Mouse (Mus musculus) embryonic facial prominence, embryonic 13.5 days (tissue): ENCODE data around the gene Dync1i2. TPM values are rescaled to one million over a fixed set of nuclear protein-coding genes. Genes with fewer than 3 reads are reported as not detected.
A peak's percentile ranks its signal among the peaks of the same experiment; 100 is the strongest.

Experiments used
- ATAC-seq: fragments of 200-750 bp; cut with Nextera tagmentation; 2 replicates; pipeline ENCODE4 v1.8.0; 2017; ENCODE audit warnings: low read depth; ENCODE audit not compliant: insufficient number of reproducible peaks, insufficient read depth, low FRiP score, low TSS enrichment
- H3K27ac ChIP-seq: fragments of 300-500 bp; sonication (generic); 2 replicates; pipeline ENCODE4 v1.5.1; 2015; ENCODE audit warnings: moderate library complexity, mild to moderate bottlenecking, inconsistent platforms
- H3K27me3 ChIP-seq: fragments of 300-500 bp; sonication (generic); 2 replicates; pipeline ENCODE4 v1.6.1; 2015; ENCODE audit warnings: mild to moderate bottlenecking, inconsistent platforms
- H3K36me3 ChIP-seq: fragments of 300-500 bp; sonication (generic); 2 replicates; pipeline ENCODE4 v1.6.1; 2015; ENCODE audit warnings: mild to moderate bottlenecking, inconsistent platforms
- H3K4me1 ChIP-seq: fragments of 300-500 bp; sonication (generic); 2 replicates; pipeline ENCODE4 v1.6.1; 2015; ENCODE audit warnings: inconsistent platforms
- H3K4me2 ChIP-seq: fragments of 300-500 bp; sonication (generic); 2 replicates; pipeline ENCODE4 v1.6.1; 2015; ENCODE audit warnings: moderate library complexity, mild to moderate bottlenecking, inconsistent platforms
- H3K4me3 ChIP-seq: fragments of 300-500 bp; sonication (generic); 2 replicates; pipeline ENCODE4 v1.5.1; 2015; ENCODE audit warnings: mild to moderate bottlenecking, inconsistent platforms
- H3K9ac ChIP-seq: fragments of 300-500 bp; sonication (generic); 2 replicates; pipeline ENCODE4 v1.6.1; 2015; ENCODE audit warnings: mild to moderate bottlenecking, inconsistent platforms
- H3K9me3 ChIP-seq: fragments of 300-500 bp; sonication (generic); 2 replicates; pipeline ENCODE4 v1.6.1; 2016; ENCODE audit warnings: inconsistent platforms
- WGBS: fragments of 180-500 bp; shearing (Covaris S2); methylation state at CpG from one replicate; pipeline ENCODE4 v1.1.7; 2015; ENCODE audit warnings: mixed read lengths; 5-methylcytosine and 5-hydroxymethylcytosine counted together
- polyA plus RNA-seq: library from polyadenylated mRNA; unstranded; fragments of >200 nt; fragmentation: Nextera tagmentation; extraction: Ambion mirVana; gene quantifications from 2 replicates; pipeline ENCODE4 v1.2.1, GENCODE M21; 2015

Dync1i2 gene
- polyA plus RNA-seq, 1 experiment from 2014 or later, result 110 TPM

DNA sequence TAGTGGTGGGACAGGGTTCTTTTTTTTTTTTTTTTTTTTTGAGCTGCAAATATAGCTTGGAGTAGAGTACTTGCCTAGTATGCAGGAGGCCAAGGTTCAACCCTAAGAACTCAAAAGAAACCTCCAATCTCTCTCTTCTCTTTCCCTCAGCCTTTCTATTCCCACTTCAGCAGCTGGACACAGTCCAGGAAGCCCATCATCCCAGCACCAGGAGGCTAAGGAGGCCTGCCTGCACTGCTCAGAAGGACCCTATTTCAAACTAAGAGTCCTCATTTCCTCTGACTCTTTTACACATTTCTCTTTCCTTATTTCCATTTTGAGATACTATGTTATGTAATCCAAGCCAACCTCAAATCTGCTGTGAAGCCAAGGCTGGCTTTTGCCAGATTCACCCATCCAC lies 91.7 kb downstream of the Dync1i2 start:
- Histone ChIP-seq H3K27me3 (no peaks in the 10 kb centered on the region), H3K4me2 (no peak overlapping the region), H3K4me1 (peaks cover 7% of the 10 kb centered on the region; the same call in 1 of the 2 replicates), H3K9ac (no peak overlapping the region), H3K27ac (no peak overlapping the region), H3K9me3 (no peaks in the 10 kb centered on the region), H3K36me3 (peaks cover 5% of the 10 kb centered on the region), H3K4me3 (no peak overlapping the region)
- ATAC-seq, result no peak

DNA sequence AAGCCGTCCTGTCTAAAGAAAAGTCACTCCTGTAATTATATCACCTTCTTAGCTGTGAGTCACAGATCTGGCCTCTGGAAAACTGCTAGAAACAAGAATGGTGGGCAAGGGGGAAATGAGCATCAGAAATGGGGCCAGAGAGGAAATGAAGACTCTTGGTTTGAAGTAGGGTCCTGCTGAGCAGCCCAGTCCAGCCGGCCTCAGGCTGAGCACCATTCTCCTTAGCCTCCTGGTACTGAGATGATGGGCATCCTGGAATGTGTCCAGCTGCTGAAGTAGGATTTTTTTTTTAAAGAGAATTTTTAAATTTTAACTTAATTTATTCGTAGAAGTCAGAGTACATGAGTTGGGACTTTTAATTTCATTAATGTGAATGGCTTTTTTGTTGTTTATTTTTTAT lies 93.3 kb downstream of the Dync1i2 start:
- H3K9ac ChIP-seq, result no peak overlapping the region
- no peaks in the 10 kb centered on the region for H3K9me3 ChIP-seq
- no peak for ATAC-seq
- no peak overlapping the region for H3K4me2 ChIP-seq
- H3K36me3 ChIP-seq, result peaks cover 10% of the 10 kb centered on the region
- peaks cover 4% of the 10 kb centered on the region; the same call in 1 of the 2 replicates for H3K4me1 ChIP-seq
- no peak overlapping the region for H3K4me3 ChIP-seq
- H3K27ac ChIP-seq, result 0 out of 2 replicates have a peak overlapping the region, but pooled peaks have one; percentile 3
- WGBS, result 35% methylated on average over 3 of the region's 3 CpGs
- H3K27me3 ChIP-seq, result no peaks in the 10 kb centered on the region

DNA sequence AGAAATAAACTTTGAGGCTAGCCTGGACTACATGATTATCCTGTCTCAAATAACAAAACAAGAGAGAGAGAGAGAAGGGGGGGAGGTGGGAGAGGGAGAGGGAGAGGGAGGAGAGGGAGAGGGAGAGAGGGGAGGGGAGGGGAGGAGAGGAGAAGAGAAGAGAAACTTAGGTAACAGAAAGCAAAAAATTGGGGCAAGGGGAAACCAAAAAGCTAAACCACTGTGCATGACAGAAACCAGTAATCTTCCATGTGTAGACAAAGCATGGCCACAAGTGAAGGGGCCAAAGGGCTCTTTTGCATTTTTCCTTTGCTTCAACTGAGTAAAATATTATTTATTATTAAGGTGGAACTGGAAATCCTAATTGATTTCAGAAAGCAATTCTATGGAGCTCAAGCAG lies 94.9 kb downstream of the Dync1i2 start:
- Histone ChIP-seq H3K36me3 (peaks cover 22% of the 10 kb centered on the region), H3K9ac (no peak overlapping the region), H3K4me2 (no peak overlapping the region), H3K9me3 (no peaks in the 10 kb centered on the region), H3K27ac (no peak overlapping the region), H3K4me3 (no peak overlapping the region), H3K4me1 (peaks cover 4% of the 10 kb centered on the region; the same call in 1 of the 2 replicates), H3K27me3 (no peaks in the 10 kb centered on the region)
- no peak for ATAC-seq

DNA sequence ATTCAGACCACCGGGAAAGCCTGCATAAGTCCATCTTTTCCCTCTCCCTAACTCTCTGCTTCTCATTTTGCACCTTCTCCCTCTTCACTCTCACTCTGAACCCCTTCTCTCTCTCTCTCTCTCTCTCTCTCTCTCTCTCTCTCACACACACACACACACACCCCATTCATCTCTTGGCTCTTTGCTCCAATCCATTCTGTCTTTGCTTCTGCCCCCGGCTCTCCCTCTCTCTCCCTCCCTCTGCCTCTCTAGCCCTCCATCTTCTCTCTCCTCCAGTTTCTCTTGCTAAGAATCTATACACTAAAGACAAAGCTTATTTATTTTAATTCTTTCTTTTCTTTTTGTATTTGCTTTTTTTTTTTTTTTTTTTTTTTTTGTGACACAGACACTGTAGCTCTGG lies 98.2 kb downstream of the Dync1i2 start:
- WGBS, result 68% methylated on average over 2 of the region's 2 CpGs
- no peak for ATAC-seq
- H3K4me2 ChIP-seq, result no peak overlapping the region

DNA sequence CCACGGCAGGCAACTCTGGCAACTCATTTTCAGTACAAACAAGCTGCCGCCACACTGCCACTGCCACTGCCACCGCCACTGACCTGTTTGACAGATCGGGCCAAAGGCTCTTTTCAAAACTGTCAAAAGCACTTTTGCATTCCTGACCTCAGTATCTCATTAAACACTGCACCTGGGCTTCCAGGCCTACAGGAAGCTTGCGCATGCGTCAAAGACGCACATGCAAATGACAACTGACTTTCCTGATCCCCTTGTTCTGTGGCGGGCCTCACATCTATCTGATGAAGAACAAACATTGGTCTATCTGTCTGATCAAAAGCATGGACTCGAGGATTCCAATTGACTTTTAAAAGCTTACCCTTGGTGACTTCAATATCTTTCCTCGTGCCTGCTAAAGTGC lies 100.6 kb downstream of the Dync1i2 start:
- no peaks in the 10 kb centered on the region for H3K27me3 ChIP-seq
- no peaks in the 10 kb centered on the region for H3K9me3 ChIP-seq
- WGBS, result 56% methylated on average over 10 of the region's 10 CpGs
- peaks cover 28% of the 10 kb centered on the region for H3K4me1 ChIP-seq
- no peak overlapping the region for H3K4me2 ChIP-seq
- no peak overlapping the region for H3K9ac ChIP-seq
- peaks cover 26% of the 10 kb centered on the region for H3K36me3 ChIP-seq
- no peak overlapping the region for H3K27ac ChIP-seq
- no peak overlapping the region for H3K4me3 ChIP-seq
- ATAC-seq, result no peak

More for the DNA sequence above, 98.2 kb downstream of the Dync1i2 start:
- peaks cover 30% of the 10 kb centered on the region for H3K36me3 ChIP-seq
- H3K9ac ChIP-seq, result no peak overlapping the region
- H3K4me1 ChIP-seq, result peaks cover 10% of the 10 kb centered on the region; the same call in 1 of the 2 replicates
- H3K4me3 ChIP-seq, result no peak overlapping the region
- no peak overlapping the region for H3K27ac ChIP-seq
- no peaks in the 10 kb centered on the region for H3K9me3 ChIP-seq
- H3K27me3 ChIP-seq, result no peaks in the 10 kb centered on the region

Other genes with a start within 250 kb of the Dync1i2 start
- gene Dcaf17, start 156.4 kb upstream of the Dync1i2 start, polyA plus RNA-seq, result 34.5 and 38.6 TPM in 2 replicates
- gene Mettl8, start 156.1 kb upstream of the Dync1i2 start, polyA plus RNA-seq, result 18.8 and 19.5 TPM in 2 replicates
- gene Cybrd1, start 93.8 kb upstream of the Dync1i2 start, polyA plus RNA-seq, result 4.2 and 5.4 TPM in 2 replicates
- gene Slc25a12, start 156.0 kb downstream of the Dync1i2 start, polyA plus RNA-seq, result 36.0 and 45.5 TPM in 2 replicates
- gene Hat1, start 177.3 kb downstream of the Dync1i2 start, polyA plus RNA-seq, result 117 and 135 TPM in 2 replicates
- 51.8 and 52.1 TPM in 2 replicates for gene Metap1d, start 241.6 kb downstream of the Dync1i2 start, polyA plus RNA-seq